Mouse (Mus musculus) liver, embryonic 15.5 days (tissue): ENCODE data around the gene Chd6. TPM values are rescaled to one million over a fixed set of nuclear protein-coding genes. Genes with fewer than 3 reads are reported as not detected.

Experiments
- ATAC-seq: fragments of 200-750 bp; cut with Nextera tagmentation; 2 replicates; pipeline ENCODE4 v1.8.0; 2017; ENCODE audit warnings: moderate number of reproducible peaks, mild to moderate bottlenecking, moderate library complexity; ENCODE audit not compliant: insufficient read depth
- H3K27ac ChIP-seq: fragments of 300-500 bp; sonication (generic); replicated peaks from 2 replicates; pipeline ENCODE4 v1.5.1; 2015; ENCODE audit warnings: mild to moderate bottlenecking, inconsistent platforms
- H3K27me3 ChIP-seq: fragments of 300-500 bp; sonication (generic); 2 replicates; pipeline ENCODE4 v1.6.1; 2015; ENCODE audit warnings: mild to moderate bottlenecking, inconsistent platforms
- H3K36me3 ChIP-seq: fragments of 300-500 bp; sonication (generic); replicated peaks from 2 replicates; pipeline ENCODE4 v1.6.1; 2015; ENCODE audit warnings: moderate library complexity, mild to moderate bottlenecking, inconsistent platforms
- H3K4me1 ChIP-seq: fragments of 300-500 bp; sonication (generic); replicated peaks from 2 replicates; pipeline ENCODE4 v1.6.1; 2015; ENCODE audit warnings: inconsistent platforms
- H3K4me2 ChIP-seq: fragments of 300-500 bp; sonication (generic); 2 replicates; pipeline ENCODE4 v1.6.1; 2015; ENCODE audit warnings: moderate library complexity, mild to moderate bottlenecking, inconsistent platforms
- H3K4me3 ChIP-seq: fragments of 300-500 bp; sonication (generic); replicated peaks from 2 replicates; pipeline ENCODE4 v1.5.1; 2015; ENCODE audit warnings: mild to moderate bottlenecking, inconsistent platforms
- H3K9ac ChIP-seq: fragments of 300-500 bp; sonication (generic); 2 replicates; pipeline ENCODE4 v1.6.1; 2015; ENCODE audit warnings: moderate library complexity, mild to moderate bottlenecking, inconsistent platforms
- H3K9me3 ChIP-seq: fragments of 300-500 bp; sonication (generic); replicated peaks from 2 replicates; pipeline ENCODE4 v1.6.1; 2016; ENCODE audit warnings: inconsistent platforms
- WGBS: fragments of 180-500 bp; shearing (Covaris S2); methylation state at CpG from one replicate; pipeline ENCODE4 v1.1.7; 2015; ENCODE audit warnings: mixed read lengths; ENCODE audit not compliant: insufficient replicate concordance; 5-methylcytosine and 5-hydroxymethylcytosine counted together
- polyA plus RNA-seq: library from polyadenylated mRNA; unstranded; fragments of >200 nt; fragmentation: Nextera tagmentation; extraction: Ambion mirVana; gene quantifications from 2 replicates; pipeline ENCODE4 v1.2.1, GENCODE M21; 2015

Chd6 gene
- polyA plus RNA-seq, 1 experiment from 2014 or later, result 3.5 TPM

DNA sequence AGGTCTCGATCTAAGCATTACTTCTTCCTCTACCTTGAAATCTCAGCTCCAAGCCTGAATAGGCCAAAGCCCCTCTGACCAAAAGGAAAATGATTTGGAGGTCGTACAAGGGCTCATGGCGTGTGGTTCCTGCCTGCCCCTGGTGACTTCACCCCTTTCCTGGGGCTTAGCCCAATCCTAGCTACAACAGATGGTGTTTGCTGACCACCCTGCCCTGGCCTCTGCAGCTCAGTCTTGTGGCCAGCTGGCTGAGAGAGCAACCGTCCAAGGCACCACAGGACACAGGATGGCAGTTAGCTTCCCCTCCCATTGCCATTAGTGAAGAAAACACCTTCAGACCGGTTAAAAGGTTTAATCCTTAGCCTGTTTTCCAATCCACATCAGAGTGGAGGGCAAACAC, 202.8 kb downstream of the Chd6 start:
- no peak overlapping the region for H3K4me3 ChIP-seq
- 51% methylated on average over 5 of the region's 5 CpGs for WGBS
- no peak overlapping the region for H3K9ac ChIP-seq
- H3K9me3 ChIP-seq, result no peaks in the 10 kb centered on the region
- no peak overlapping the region for H3K4me2 ChIP-seq
- H3K4me1 ChIP-seq, result no peaks in the 10 kb centered on the region
- peaks cover 21% of the 10 kb centered on the region for H3K27me3 ChIP-seq
- no peak for ATAC-seq
- no peaks in the 10 kb centered on the region for H3K36me3 ChIP-seq
- H3K27ac ChIP-seq, result no peak overlapping the region

GRCm38 (mm10) chr2:160905301-160905700, 203.6 kb downstream of the Chd6 start:
- no peak for ATAC-seq
- no peak overlapping the region for H3K4me3 ChIP-seq
- no peaks in the 10 kb centered on the region for H3K4me1 ChIP-seq
- peaks cover 13% of the 10 kb centered on the region for H3K27me3 ChIP-seq
- H3K4me2 ChIP-seq, result no peak overlapping the region
- H3K36me3 ChIP-seq, result no peaks in the 10 kb centered on the region
- WGBS, result 78% methylated on average over 12 of the region's 12 CpGs
- no peak overlapping the region for H3K27ac ChIP-seq
- H3K9ac ChIP-seq, result no peak overlapping the region
- H3K9me3 ChIP-seq, result no peaks in the 10 kb centered on the region

DNA sequence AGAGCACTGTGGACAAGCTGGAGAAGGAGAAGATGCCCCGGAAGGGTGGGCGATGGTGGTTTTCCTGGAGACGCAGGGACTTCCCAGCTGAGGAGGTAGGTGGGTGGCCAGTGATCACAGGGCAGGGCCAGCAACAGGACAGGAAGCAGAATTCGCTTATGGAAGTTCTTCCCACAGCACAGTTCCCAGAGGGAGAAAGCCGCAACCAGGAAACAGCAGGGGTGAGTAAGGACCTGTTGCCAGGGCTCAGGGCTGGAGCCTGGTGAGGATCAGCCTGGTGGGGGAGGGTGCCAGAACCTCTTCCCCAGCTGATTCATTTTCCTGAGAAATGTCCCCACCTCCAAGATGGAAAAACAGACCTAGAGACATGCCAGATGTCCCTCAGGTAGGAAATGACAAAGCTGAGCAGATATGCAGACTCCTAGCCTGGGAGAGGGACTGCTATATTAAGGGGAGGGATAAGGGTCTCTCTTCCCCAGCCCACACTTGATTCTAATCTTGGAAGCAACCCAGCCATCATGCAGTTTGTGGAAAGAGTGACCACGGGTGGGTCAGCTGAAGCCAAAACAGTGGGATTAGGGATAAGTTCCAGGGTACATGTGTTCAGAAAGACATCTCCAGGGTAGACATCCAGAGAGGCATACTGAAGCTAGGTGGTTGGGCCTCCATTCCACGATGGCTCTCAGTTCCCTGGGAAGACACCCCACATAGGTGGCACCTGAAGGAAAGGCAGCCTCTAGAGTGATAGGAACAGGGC, 207.0 kb downstream of the Chd6 start:
- ATAC-seq, result no peak
- Histone ChIP-seq H3K4me2 (no peak overlapping the region), H3K27ac (no peak overlapping the region), H3K4me1 (no peaks in the 10 kb centered on the region), H3K9me3 (no peaks in the 10 kb centered on the region), H3K27me3 (no peaks in the 10 kb centered on the region), H3K36me3 (no peaks in the 10 kb centered on the region), H3K4me3 (no peak overlapping the region), H3K9ac (no peak overlapping the region)
- 42% methylated on average over 7 of the region's 7 CpGs for WGBS

Other genes with a start within 250 kb of the Chd6 start
- gene Zhx3, start 236.1 kb downstream of the Chd6 start, polyA plus RNA-seq, result 2.3 and 2.8 TPM in 2 replicates
- gene Lpin3, start 228.4 kb downstream of the Chd6 start, polyA plus RNA-seq, result 0.41 and 0.74 TPM in 2 replicates
- 0.55 and 0.64 TPM in 2 replicates for gene Emilin3, start 196.7 kb downstream of the Chd6 start, polyA plus RNA-seq